Comparison of ENCODE assay signal across 9 mouse cellular contexts in the genomic region with DNA sequence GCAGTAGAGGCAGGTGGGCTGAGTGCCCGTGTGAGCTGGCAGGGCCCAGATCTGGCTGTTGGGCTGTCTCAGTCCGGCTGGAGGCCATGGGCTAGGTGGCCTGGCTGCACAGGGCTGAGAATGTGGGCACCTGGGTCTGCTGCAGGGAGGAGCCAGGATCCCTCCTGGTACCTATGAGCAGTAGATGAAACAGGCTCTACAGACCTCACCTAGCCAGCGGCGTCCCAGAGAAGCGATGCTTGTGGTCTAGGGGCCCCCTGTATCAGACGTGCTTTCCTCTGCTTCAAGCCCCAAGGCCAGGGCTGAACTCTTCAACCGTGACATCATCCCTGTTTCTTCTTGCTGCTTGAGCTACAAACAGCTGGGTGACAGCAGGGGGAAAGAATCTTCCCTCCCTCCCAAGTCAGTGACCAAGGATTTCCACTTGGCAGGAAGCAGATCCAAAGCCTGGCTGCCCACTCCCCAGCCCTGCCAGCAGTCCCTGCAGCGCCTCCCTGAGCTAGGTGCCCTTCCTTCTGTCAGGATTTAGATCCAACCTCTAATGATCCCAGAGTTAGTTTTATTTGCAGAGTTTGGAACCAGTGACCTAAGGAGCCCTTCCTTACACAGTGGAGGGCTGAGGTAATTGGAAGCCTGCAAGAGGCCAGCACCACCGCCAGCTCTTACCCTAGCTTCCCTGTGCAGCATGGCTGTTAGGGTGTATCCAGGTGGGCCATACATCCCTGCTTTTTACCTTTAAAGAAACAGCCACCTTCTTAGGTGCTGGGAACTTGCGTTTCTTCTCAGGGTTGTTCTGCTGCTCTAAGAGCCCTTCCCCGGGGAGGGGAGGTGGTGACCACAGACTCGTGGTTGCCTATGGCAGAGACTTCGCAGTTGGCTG.
DNase-seq lines count a peak whose midpoint lies in the region; ATAC-seq and TF ChIP-seq lines count a peak whose summit lies in the region.
"Had no signal": no experiment of that assay in that cellular context is flagged by ENCODE, and none has a peak within 500 bp of the region (broad histone marks: within the 10 kb centered on the region; RNA-seq: fewer than 3 reads in every experiment).

No protein-coding gene starts in this region.

- 35% methylated on average over 13 of the region's 13 CpGs for WGBS in kidney, embryonic 14.5 days
- WGBS in heart, embryonic 16.5 days = 38% methylated on average over 13 of the region's 13 CpGs
- WGBS in forebrain, embryonic 15.5 days = 80% methylated on average over 13 of the region's 13 CpGs

- no peaks in the 10 kb centered on the region for H3K9me3 ChIP-seq in kidney, embryonic 14.5 days (ENCODE audit: control insufficient read depth, low read length)
- no peaks in the 10 kb centered on the region for H3K9me3 ChIP-seq in heart, embryonic 16.5 days (replicated peaks; ENCODE audit: control insufficient read depth, low read length)
- no peaks in the 10 kb centered on the region for H3K9me3 ChIP-seq in forebrain, embryonic 15.5 days
- H3K9me3 ChIP-seq: G1E had no signal

- no peaks in the 10 kb centered on the region for H3K36me3 ChIP-seq in kidney, embryonic 14.5 days (ENCODE audit: control insufficient read depth, insufficient read depth, low read length)
- no peaks in the 10 kb centered on the region for H3K36me3 ChIP-seq in heart, embryonic 16.5 days (ENCODE audit: control insufficient read depth, insufficient read depth)
- H3K36me3 ChIP-seq in forebrain, embryonic 15.5 days = no peaks in the 10 kb centered on the region

- ATAC-seq in kidney, embryonic 14.5 days (ENCODE audit: low FRiP score, low TSS enrichment) = peak; percentile 47; the same call in 1 of the 2 replicates
- ATAC-seq in heart, embryonic 16.5 days (replicated peaks; ENCODE audit: extremely low read depth, insufficient read depth, low FRiP score) = peak; percentile 65
- no peak for ATAC-seq in forebrain, embryonic 15.5 days (replicated peaks)

- H3K9ac ChIP-seq in kidney, embryonic 14.5 days (ENCODE audit: low read depth, low read length) = no peak overlapping the region
- H3K9ac ChIP-seq in heart, embryonic 16.5 days (ENCODE audit: low read length) = no peak overlapping the region
- no peak overlapping the region for H3K9ac ChIP-seq in forebrain, embryonic 15.5 days (replicated peaks)

- no peak overlapping the region for H3K4me3 ChIP-seq in kidney, embryonic 14.5 days (ENCODE audit: low read length)
- no peak overlapping the region for H3K4me3 ChIP-seq in heart, embryonic 16.5 days (ENCODE audit: low read length)
- H3K4me3 ChIP-seq in layer of hippocampus, adult 2 months = no peak overlapping the region
- H3K4me3 ChIP-seq in forebrain, embryonic 15.5 days = no peak overlapping the region

- H3K27ac ChIP-seq in kidney, embryonic 14.5 days (ENCODE audit: low read depth, low read length) = peak overlapping the region; percentile 57
- peak overlapping the region; percentile 72 for H3K27ac ChIP-seq in heart, embryonic 16.5 days (ENCODE audit: low read length)
- no peak overlapping the region for H3K27ac ChIP-seq in layer of hippocampus, adult 2 months
- no peak overlapping the region for H3K27ac ChIP-seq in forebrain, embryonic 15.5 days (replicated peaks)

- H3K4me2 ChIP-seq in kidney, embryonic 14.5 days (replicated peaks; ENCODE audit: low read depth, low read length) = no peak overlapping the region
- no peak overlapping the region for H3K4me2 ChIP-seq in heart, embryonic 16.5 days (ENCODE audit: low read depth, low read length)
- H3K4me2 ChIP-seq in forebrain, embryonic 15.5 days (replicated peaks) = no peak overlapping the region

- H3K27me3 ChIP-seq in kidney, embryonic 14.5 days (ENCODE audit: control insufficient read depth, insufficient read depth, low read length) = no peaks in the 10 kb centered on the region
- no peaks in the 10 kb centered on the region for H3K27me3 ChIP-seq in heart, embryonic 16.5 days (ENCODE audit: control insufficient read depth, insufficient read depth, low read length)
- no peaks in the 10 kb centered on the region for H3K27me3 ChIP-seq in forebrain, embryonic 15.5 days

- peaks cover 44% of the 10 kb centered on the region for H3K4me1 ChIP-seq in kidney, embryonic 14.5 days (ENCODE audit: control insufficient read depth, insufficient read depth, low read length)
- H3K4me1 ChIP-seq in heart, embryonic 16.5 days (ENCODE audit: control insufficient read depth, insufficient read depth, low read length) = peaks cover 37% of the 10 kb centered on the region
- H3K4me1 ChIP-seq in forebrain, embryonic 15.5 days = peaks cover 4% of the 10 kb centered on the region; the same call in 1 of the 2 replicates

- DNase-seq in kidney, adult 11 months = no peak
- peak; percentile 65 for DNase-seq in cerebellum, adult 9-11 months
- peak; percentile 56 for DNase-seq in lung, postnatal 14 days
- DNase-seq in thymus, postnatal 4 days = no peak
- DNase-seq in layer of hippocampus, adult 2 months (ENCODE audit: low spot score in 2 of 2) = no peak

- no peak for TF ChIP-seq CTCF in layer of hippocampus, adult 2 months (conservative IDR thresholded peaks at IDR 0.05)

Comparison
In these comparisons a context has a peak if more than half of its experiments do, and no peak if none do; other contexts are left out.
1. H3K27ac ChIP-seq: peak in kidney, embryonic 14.5 days (single experiment) and heart, embryonic 16.5 days (single experiment); none in layer of hippocampus, adult 2 months (single experiment) and forebrain, embryonic 15.5 days (single experiment).
2. DNase-seq: peak in cerebellum, adult 9-11 months (single experiment) and lung, postnatal 14 days (single experiment); none in kidney, adult 11 months (single experiment), thymus, postnatal 4 days (single experiment) and layer of hippocampus, adult 2 months (0 of 2).